Mouse (Mus musculus): Measurements from ENCODE around the gene Fam170b. TPM values are rescaled to one million over a fixed set of nuclear protein-coding genes. Genes with fewer than 3 reads are reported as not detected.
A peak's percentile ranks its signal among the peaks of the same experiment; 100 is the strongest.

Fam170b gene
- 0.06 and 0.11 TPM in 2 replicates for polyA plus RNA-seq (2015; fragmentation: Nextera tagmentation; extraction: Ambion mirVana)

- Histone ChIP-seq H3K36me3 (replicated peaks; ENCODE audit: insufficient read depth, low read length) (no peaks in the 10 kb centered on the region), H3K4me2 (ENCODE audit: low read depth, low read length) (no peak within 1 kb of the TSS), H3K9ac (replicated peaks) (no peak within 1 kb of the TSS), H3K27me3 (ENCODE audit: insufficient read depth, low read length) (no peaks in the 10 kb centered on the region), H3K9me3 (ENCODE audit: low read length) (no peaks in the 10 kb centered on the region), H3K4me1 (ENCODE audit: insufficient read depth) (no peaks in the 10 kb centered on the region), H3K4me3 (ENCODE audit: low read depth, low read length) (no peak within 1 kb of the TSS), H3K27ac (ENCODE audit: low read depth) (no peak within 1 kb of the TSS)
- no peak for DNase-seq
- WGBS (ENCODE audit: insufficient replicate concordance) = 71% methylated on average over 8 of the region's 8 CpGs
- ATAC-seq = no peak
- no peak for TF ChIP-seq EP300 (IDR thresholded peaks at IDR 0.05; ENCODE audit: low read depth)
- no peak for TF ChIP-seq CTCF (IDR thresholded peaks at IDR 0.05; ENCODE audit: low read depth)
These were observed at the start of gene Fam170b for GRCm38 (mm10) chr14:32833847-32834246. Gene Fam170b (plus strand): TSS chr14:32833962.

- H3K9me3 ChIP-seq (ENCODE audit: low read length) = no peaks in the 10 kb centered on the region
- no peaks in the 10 kb centered on the region for H3K27me3 ChIP-seq (ENCODE audit: insufficient read depth, low read length)
- TF ChIP-seq CTCF (IDR thresholded peaks at IDR 0.05; ENCODE audit: low read depth) = no peak
- no peak for TF ChIP-seq EP300 (IDR thresholded peaks at IDR 0.05; ENCODE audit: low read depth)
- no peak for DNase-seq
- peaks cover 2% of the 10 kb centered on the region; the same call in 1 of the 2 replicates for H3K4me1 ChIP-seq (ENCODE audit: insufficient read depth)
- no peak overlapping the region for H3K9ac ChIP-seq (replicated peaks)
- ATAC-seq = no peak
- H3K4me2 ChIP-seq (ENCODE audit: low read depth, low read length) = no peak overlapping the region
- H3K36me3 ChIP-seq (replicated peaks; ENCODE audit: insufficient read depth, low read length) = no peaks in the 10 kb centered on the region
- no peak overlapping the region for H3K4me3 ChIP-seq (ENCODE audit: low read depth, low read length)
- WGBS (ENCODE audit: insufficient replicate concordance) = 30% methylated on average over 12 of the region's 12 CpGs
- H3K27ac ChIP-seq (ENCODE audit: low read depth) = no peak overlapping the region
These were observed 49.5 kb upstream of the Fam170b start for GRCm38 (mm10) chr14:32784130-32784747.

- no peaks in the 10 kb centered on the region for H3K27me3 ChIP-seq (ENCODE audit: insufficient read depth, low read length)
- no peak for TF ChIP-seq EP300 (IDR thresholded peaks at IDR 0.05; ENCODE audit: low read depth)
- ATAC-seq (no peak), DNase-seq (no peak)
- H3K9ac ChIP-seq (replicated peaks) = no peak overlapping the region
- H3K27ac ChIP-seq (ENCODE audit: low read depth) = no peak overlapping the region
- H3K4me1 ChIP-seq (ENCODE audit: insufficient read depth) = peaks cover 2% of the 10 kb centered on the region; the same call in 1 of the 2 replicates
- H3K4me2 ChIP-seq (ENCODE audit: low read depth, low read length) = no peak overlapping the region
- H3K36me3 ChIP-seq (replicated peaks; ENCODE audit: insufficient read depth, low read length) = no peaks in the 10 kb centered on the region
- H3K9me3 ChIP-seq (ENCODE audit: low read length) = no peaks in the 10 kb centered on the region
- WGBS (ENCODE audit: insufficient replicate concordance) = 63% methylated on average over 4 of the region's 4 CpGs
- H3K4me3 ChIP-seq (ENCODE audit: low read depth, low read length) = no peak overlapping the region
These were observed 49.0 kb upstream of the Fam170b start for GRCm38 (mm10) chr14:32784748-32785134.

GRCm38 (mm10) chr14:32785556-32786130 is 48.1 kb upstream of the Fam170b start, which contains the start of gene Tmem273:
Gene Tmem273 (plus strand): TSS chr14:32785963.
- H3K27me3 ChIP-seq (ENCODE audit: insufficient read depth, low read length) = no peaks in the 10 kb centered on the region
- no peak within 1 kb of the TSS for H3K27ac ChIP-seq (ENCODE audit: low read depth)
- peaks cover 2% of the 10 kb centered on the region; the same call in 1 of the 2 replicates for H3K4me1 ChIP-seq (ENCODE audit: insufficient read depth)
- H3K4me3 ChIP-seq (ENCODE audit: low read depth, low read length) = no peak within 1 kb of the TSS
- 0 out of 2 replicates have a peak within 1 kb of the TSS, but pooled peaks have one; percentile 29 for H3K4me2 ChIP-seq (ENCODE audit: low read depth, low read length)
- H3K9ac ChIP-seq (replicated peaks) = no peak within 1 kb of the TSS
- no peak for TF ChIP-seq EP300 (IDR thresholded peaks at IDR 0.05; ENCODE audit: low read depth)
- no peak for TF ChIP-seq CTCF (IDR thresholded peaks at IDR 0.05; ENCODE audit: low read depth)
- DNase-seq (no peak), ATAC-seq (peak; percentile 33; the same call in 1 of the 2 replicates)
- H3K9me3 ChIP-seq (ENCODE audit: low read length) = no peaks in the 10 kb centered on the region
- H3K36me3 ChIP-seq (replicated peaks; ENCODE audit: insufficient read depth, low read length) = no peaks in the 10 kb centered on the region
- 26% methylated on average over 3 of the region's 3 CpGs for WGBS (ENCODE audit: insufficient replicate concordance)

GRCm38 (mm10) chr14:32787691-32788090 is 46.1 kb upstream of the Fam170b start:
- H3K4me1 ChIP-seq (ENCODE audit: insufficient read depth) = peaks cover 2% of the 10 kb centered on the region; the same call in 1 of the 2 replicates
- no peak for TF ChIP-seq CTCF (IDR thresholded peaks at IDR 0.05; ENCODE audit: low read depth)
- TF ChIP-seq EP300 (IDR thresholded peaks at IDR 0.05; ENCODE audit: low read depth) = no peak
- no peak overlapping the region for H3K4me3 ChIP-seq (ENCODE audit: low read depth, low read length)
- ATAC-seq = no peak
- no peaks in the 10 kb centered on the region for H3K9me3 ChIP-seq (ENCODE audit: low read length)
- WGBS (ENCODE audit: insufficient replicate concordance) = 33% methylated on average over 5 of the region's 5 CpGs
- no peak overlapping the region for H3K9ac ChIP-seq (replicated peaks)
- H3K4me2 ChIP-seq (ENCODE audit: low read depth, low read length) = no peak overlapping the region
- no peaks in the 10 kb centered on the region for H3K36me3 ChIP-seq (replicated peaks; ENCODE audit: insufficient read depth, low read length)
- H3K27me3 ChIP-seq (ENCODE audit: insufficient read depth, low read length) = no peaks in the 10 kb centered on the region
- DNase-seq = no peak
- no peak overlapping the region for H3K27ac ChIP-seq (ENCODE audit: low read depth)

GRCm38 (mm10) chr14:32796375-32796774 is 37.4 kb upstream of the Fam170b start:
- no peak for TF ChIP-seq EP300 (IDR thresholded peaks at IDR 0.05; ENCODE audit: low read depth)
- TF ChIP-seq CTCF (IDR thresholded peaks at IDR 0.05; ENCODE audit: low read depth) = no peak
- Histone ChIP-seq H3K9me3 (ENCODE audit: low read length) (no peaks in the 10 kb centered on the region), H3K4me2 (ENCODE audit: low read depth, low read length) (no peak overlapping the region), H3K27me3 (ENCODE audit: insufficient read depth, low read length) (no peaks in the 10 kb centered on the region), H3K9ac (replicated peaks) (no peak overlapping the region), H3K4me1 (ENCODE audit: insufficient read depth) (no peaks in the 10 kb centered on the region), H3K27ac (ENCODE audit: low read depth) (no peak overlapping the region), H3K4me3 (ENCODE audit: low read depth, low read length) (no peak overlapping the region), H3K36me3 (replicated peaks; ENCODE audit: insufficient read depth, low read length) (no peaks in the 10 kb centered on the region)
- DNase-seq (no peak), ATAC-seq (no peak)
- 72% methylated on average over 8 of the region's 8 CpGs for WGBS (ENCODE audit: insufficient replicate concordance)
